Mouse (Mus musculus) neural tube, embryonic 10.5 days (tissue): ENCODE results near the gene Cerk.
A peak's percentile ranks its signal among the peaks of the same experiment; 100 is the strongest.
"Not testable (repeated sequence)": the region's sequence is repeated elsewhere in the genome, so short reads cannot be mapped to it uniquely, and the experiment has no call there.

ENCODE experiments used
- DNase-seq: peaks from one replicate; pipeline ENCODE4 v3.0.0-alpha.2; 2017; ENCODE audit warnings: low spot score; ENCODE audit errors: extremely low spot score

Gene Cerk

DNA sequence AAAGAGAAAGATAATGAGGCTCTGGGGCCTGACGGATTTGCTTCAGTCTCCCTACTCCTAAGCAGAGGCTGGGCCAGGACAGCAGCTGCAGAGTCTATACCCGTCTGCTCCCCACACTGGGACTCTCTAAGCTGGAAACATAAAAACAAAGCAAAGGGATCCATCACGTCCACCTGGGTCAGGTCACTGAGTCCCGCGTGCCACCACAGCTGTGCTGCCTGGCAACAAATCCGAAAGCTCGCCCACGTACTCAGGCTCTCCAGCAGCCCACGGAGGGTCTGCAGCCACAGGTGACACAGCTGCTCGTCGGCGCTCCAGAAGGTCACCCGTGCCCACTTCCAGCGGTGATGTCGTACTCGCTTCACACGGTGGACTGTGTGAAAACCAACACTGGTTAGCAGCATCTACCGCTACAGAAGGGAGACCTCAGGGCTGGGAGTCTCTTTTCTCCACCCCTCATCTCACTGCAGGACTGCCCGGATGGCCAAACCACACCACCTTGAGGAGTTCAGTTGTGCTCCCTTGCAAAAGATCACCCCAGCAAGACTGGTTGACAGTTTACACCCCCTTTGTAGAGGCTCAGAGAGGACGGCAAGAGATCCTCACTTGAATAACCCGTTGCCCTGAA, 21.1 kb downstream of the Cerk start:
- no peak for DNase-seq

GRCm38 (mm10) chr15:86161800-86162199, 24.1 kb downstream of the Cerk start:
- not testable (repeated sequence) for DNase-seq

GRCm38 (mm10) chr15:86160906-86161305, 25.0 kb downstream of the Cerk start:
- no peak for DNase-seq

- no peak for DNase-seq
Observed at GRCm38 (mm10) chr15:86159719-86160118, 26.2 kb downstream of the Cerk start.

GRCm38 (mm10) chr15:86159093-86159492, 26.8 kb downstream of the Cerk start:
- DNase-seq = no peak

DNA sequence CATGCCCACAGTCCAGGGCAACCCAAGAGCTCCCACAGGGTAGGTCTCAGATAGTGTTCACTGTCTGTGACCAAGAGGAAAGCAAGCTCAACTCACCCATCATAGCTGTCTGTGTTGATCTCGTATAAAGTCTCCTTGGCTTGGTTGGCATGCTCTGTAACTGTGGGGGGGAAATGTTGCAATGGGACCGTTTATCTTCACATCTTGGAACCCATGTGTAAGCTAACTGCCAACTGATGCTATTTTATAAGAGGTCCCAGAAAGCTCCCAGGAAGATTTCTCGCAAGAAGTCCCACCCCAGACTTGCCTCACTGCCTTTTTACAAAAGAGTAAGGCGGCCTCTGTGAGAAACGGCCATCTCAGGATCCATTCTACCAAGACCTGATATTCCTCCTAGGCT, 29.4 kb downstream of the Cerk start:
- no peak for DNase-seq

DNA sequence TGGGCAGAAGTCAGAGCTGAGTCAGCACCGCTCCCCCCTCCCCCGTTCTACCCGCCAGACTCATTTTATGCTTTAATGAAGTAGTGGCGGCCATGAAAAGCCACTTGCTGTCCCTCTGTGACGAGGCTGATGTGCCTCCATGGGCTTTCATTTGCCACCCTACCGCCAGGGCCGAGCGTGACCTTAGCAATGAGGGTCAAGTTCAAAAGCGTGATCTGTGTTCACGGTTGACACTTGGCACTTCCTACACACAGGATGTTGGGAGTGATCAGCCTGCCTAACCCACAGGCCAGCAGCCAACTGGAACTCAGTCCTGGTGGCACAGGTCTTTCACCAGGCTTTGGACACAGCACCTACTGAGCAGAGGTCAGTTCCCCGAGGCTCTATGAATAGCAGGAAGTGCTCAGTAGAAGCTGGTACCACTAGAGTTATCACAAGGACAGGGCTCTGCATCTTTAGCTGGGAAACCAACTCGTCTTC, 32.4 kb downstream of the Cerk start:
- DNase-seq = no peak

DNA sequence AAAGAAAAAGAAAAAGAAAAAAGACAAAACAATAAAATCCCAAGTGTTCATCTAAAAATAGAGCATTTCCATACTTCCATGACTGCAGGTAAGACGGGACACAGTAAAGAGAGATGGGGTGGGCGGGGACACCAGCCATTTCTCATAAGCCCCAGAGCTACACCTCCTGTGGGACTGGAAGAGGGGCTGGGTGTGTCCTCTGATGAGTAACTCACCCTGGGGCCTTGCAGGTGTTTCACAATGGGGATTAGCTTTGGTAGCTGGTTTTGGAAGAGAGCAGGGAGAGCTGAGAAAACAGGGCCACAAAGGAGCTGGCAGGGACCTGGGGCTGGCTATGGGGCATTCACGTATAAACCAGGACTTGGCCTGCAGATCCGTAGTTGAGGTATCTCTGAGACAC, 35.3 kb downstream of the Cerk start:
- DNase-seq = no peak

- no peak for DNase-seq
Observed at GRCm38 (mm10) chr15:86146922-86147321, 39.0 kb downstream of the Cerk start.

DNA sequence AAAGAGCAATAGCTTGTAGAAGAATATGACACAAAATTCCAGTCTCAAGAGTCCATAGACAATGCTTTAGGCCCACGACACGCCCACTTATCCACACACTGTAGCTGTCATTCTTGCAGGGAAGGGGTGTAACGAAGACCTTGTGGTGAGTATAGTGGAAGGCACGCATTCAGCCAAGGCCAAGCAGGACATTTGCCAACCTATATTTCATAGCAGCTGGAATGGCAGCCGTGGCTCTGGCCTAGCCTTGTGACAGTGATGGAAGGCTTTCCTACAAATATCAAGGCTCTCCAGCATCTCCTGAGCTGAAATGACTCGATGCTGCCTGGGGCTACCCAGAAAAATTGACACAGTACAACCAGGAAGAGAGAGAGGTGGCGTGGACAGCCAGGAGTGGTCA, 40.9 kb downstream of the Cerk start:
- DNase-seq = no peak

- no peak for DNase-seq
Observed at GRCm38 (mm10) chr15:86144577-86144976, 41.4 kb downstream of the Cerk start.

DNA sequence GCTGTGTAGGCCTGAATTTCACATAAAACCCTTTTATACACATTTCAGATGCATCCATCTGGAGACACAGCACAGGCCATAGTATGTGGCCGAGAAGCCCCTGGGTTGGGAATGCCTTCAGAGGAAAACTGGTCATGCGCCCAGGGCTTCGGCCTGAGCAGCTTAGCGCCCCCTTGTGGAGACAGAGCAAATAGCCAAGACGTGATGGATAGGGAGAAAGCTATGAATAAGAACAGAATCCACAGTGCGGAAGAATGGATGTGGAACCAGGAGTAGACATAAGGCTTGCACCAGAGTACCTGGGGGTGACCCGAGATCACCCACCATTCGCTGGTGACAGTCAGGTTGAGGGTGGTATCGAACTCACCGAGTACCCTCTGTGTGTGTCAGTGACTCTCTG, 45.6 kb downstream of the Cerk start:
- peak; percentile 74 for DNase-seq

GRCm38 (mm10) chr15:86137638-86138037, 48.3 kb downstream of the Cerk start:
- DNase-seq = no peak

DNA sequence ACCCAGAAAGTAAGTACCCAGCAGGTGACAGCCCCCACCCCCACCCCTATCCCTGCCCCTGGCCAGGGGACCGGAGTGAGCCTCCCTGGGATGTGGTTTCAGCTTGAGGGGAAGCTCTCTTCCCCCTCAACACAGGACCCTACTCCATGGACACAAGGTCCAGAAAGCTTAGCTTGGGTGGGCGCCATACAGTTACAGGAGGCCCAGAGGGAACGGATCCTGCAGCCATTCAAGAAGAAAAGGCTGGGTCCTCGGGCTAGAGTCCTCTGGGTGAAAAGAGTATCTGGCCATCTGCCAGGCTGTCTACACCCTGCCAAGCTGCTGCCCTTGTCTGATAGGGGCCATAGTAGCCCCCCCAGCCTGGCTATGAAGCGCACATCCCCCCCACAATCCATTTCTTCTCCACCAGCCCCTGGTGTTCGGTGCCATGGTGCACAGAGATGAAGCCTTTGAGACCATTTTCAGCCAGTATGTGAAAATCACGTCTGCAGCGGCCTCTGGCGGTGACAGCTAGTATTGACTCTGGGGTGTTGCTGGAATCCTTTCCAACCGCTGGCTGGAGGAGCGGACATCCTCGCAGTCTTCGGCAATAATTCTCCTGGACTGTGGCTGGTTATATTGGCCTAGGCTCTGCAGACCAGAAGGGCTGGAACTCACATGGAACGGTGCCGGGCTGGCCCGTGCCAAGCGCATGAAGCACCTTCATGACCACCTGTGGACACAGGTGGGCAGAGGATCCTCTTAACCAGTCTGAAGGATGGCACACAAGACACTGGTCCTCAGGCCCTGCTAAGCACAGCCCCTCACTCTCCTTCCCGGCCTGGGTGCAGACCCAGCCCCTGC, 50.8 kb downstream of the Cerk start:
- peak; percentile 94 for DNase-seq

GRCm38 (mm10) chr15:86130657-86131056, 55.3 kb downstream of the Cerk start:
- no peak for DNase-seq

- DNase-seq = no peak
Observed at GRCm38 (mm10) chr15:86129036-86129435, 56.9 kb downstream of the Cerk start.

DNA sequence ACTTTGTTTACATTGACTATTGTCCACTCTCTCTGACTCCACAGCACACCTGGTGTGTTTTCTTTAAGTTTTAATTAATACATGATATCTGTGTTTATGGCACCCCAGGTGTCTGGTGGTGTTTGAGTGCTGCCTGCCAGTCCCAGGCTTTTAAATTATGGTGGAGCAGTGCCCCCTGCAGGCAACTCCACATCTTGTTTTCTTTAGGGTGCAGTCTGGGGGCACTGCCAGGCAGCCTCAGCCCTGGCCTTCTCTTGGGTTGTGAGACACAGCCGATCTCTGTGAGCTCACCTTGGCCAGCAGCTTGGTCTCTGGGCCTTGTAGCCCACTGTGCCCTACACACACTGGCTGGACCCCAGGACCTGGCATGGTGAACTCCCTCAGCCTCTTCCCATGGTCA, 61.6 kb downstream of the Cerk start:
- peak; percentile 60 for DNase-seq

GRCm38 (mm10) chr15:86123409-86123808, 62.5 kb downstream of the Cerk start:
- no peak for DNase-seq

DNA sequence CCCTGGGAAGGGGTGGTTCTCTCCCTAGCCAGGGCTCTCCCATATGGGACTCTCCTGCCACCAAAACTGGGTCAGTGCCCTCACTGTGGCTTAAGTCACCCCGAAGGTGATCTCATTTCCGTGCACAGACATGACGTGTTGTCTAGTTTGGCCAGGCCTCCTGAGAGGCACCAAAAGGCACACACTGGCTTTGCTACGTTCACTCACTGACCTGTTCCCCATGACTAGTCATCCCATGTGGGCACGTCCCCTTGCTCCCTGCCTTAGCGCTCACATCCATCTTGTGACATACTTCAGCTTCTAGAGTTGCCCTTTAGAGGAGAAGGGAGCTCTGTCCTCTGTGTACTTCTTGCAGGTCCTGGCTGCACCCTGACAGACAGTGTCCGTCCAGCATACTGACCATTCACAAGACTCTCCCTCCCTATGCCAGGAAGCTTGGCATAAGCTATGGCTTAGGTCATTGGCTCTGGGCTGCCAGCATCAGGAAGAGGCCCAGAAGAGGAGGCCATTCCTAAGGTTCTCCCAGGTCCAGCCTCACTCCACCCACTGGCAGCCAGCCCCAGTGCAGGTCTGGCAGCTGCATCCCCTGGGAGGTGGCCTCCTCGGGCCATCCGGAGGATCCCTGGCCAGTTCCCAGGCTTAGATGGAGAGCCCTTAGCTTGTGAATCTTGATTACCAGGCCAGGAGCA, 63.5 kb downstream of the Cerk start:
- no peak for DNase-seq

- DNase-seq = no peak
Observed at GRCm38 (mm10) chr15:86119186-86119585, 66.8 kb downstream of the Cerk start.

DNA sequence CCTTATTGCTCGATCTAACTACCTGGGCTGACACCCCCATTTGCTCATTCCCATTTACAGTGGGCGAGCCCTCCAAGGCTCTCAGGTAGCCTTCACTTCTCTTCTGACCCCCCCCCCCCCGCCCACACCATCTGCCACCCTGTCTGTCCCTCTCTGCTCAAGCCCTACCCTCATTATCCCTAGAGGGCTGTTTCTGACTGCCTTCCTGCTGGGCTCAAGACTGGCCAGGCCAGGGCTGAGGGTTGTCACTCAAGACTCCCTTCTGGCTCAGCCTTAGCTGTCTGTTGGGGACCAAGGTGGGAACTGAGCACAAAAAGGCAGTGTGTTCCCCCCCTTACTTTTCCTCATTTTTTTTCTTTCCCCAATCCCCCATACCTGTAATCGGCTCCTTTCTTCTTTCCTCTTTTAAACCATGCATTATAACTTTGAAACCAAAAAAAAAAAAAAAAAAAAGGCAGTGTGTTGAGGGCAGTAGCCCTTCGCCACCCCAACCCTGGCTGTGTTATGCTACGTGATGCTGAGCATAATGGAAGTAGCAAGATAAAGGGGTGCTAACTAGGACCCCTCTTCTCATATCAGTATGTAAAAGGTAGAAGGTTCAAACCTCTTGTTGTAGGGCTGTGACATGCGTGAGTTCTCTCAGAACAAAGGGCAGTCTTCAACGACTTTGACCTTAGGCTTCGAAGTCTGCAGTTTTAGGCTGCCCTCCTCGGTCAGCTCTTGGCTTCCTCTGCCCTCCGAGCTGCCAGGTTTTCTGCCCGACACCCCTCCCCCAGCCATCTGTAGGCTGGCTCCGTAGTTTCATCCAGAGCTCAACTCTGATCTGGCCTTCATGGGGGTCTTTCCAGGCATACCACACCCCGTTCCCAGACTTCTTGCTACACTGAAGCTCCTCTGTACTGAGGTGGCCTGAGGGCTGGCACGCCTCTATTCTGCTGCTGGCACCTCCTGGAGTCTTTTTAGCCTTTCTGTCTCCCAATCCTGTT, 68.5 kb downstream of the Cerk start:
- no peak for DNase-seq
